Comparison of ENCODE assay signal across 15 mouse cellular contexts in genomic region chr16:56852841-56853587, GRCm38 (mm10). TPM values are rescaled to one million over a fixed set of nuclear protein-coding genes. Genes with fewer than 3 reads are reported as not detected.
DNase-seq lines count a peak whose midpoint lies in the region; ATAC-seq and TF ChIP-seq lines count a peak whose summit lies in the region.
"Had no signal": no experiment of that assay in that cellular context is flagged by ENCODE, and none has a peak within 500 bp of the region (broad histone marks: within the 10 kb centered on the region; RNA-seq: fewer than 3 reads in every experiment).

No protein-coding gene starts in this region.

- H3K36me3 ChIP-seq in heart, embryonic 11.5 days (ENCODE audit: control insufficient read depth, insufficient read depth, low read length), result no peaks in the 10 kb centered on the region
- no peaks in the 10 kb centered on the region for H3K36me3 ChIP-seq in embryonic facial prominence, embryonic 14.5 days (ENCODE audit: control insufficient read depth, insufficient read depth, low read length)
- no peaks in the 10 kb centered on the region for H3K36me3 ChIP-seq in limb, embryonic 14.5 days (ENCODE audit: control insufficient read depth, insufficient read depth, low read length)

- no peak for TF ChIP-seq POLR2A in limb, embryonic 14.5 days (IDR thresholded peaks at IDR 0.05; ENCODE audit: borderline replicate concordance, extremely low read depth, insufficient read depth, insufficient read length)

- 62% methylated on average over 10 of the region's 10 CpGs for WGBS in heart, embryonic 11.5 days (ENCODE audit: insufficient replicate concordance)
- WGBS in embryonic facial prominence, embryonic 14.5 days, result 39% methylated on average over 10 of the region's 10 CpGs
- WGBS in limb, embryonic 14.5 days, result 36% methylated on average over 10 of the region's 10 CpGs

- no peak for ATAC-seq in heart, embryonic 11.5 days (replicated peaks; ENCODE audit: insufficient number of reproducible peaks, low FRiP score, low TSS enrichment)
- peak; percentile 62 for ATAC-seq in embryonic facial prominence, embryonic 14.5 days (ENCODE audit: low read depth)
- ATAC-seq in limb, embryonic 14.5 days (ENCODE audit: low FRiP score, low read depth), result peak; percentile 79
- no peak for ATAC-seq in erythroblast, adult 5-6 weeks (replicated peaks; ENCODE audit: low FRiP score, poor library complexity, severe bottlenecking)

- H3K27ac ChIP-seq in heart, embryonic 11.5 days (ENCODE audit: low read depth, low read length), result no peak overlapping the region
- H3K27ac ChIP-seq in embryonic facial prominence, embryonic 14.5 days (replicated peaks; ENCODE audit: low read depth, low read length), result no peak overlapping the region
- peak overlapping the region; percentile 3; the same call in 1 of the 2 replicates for H3K27ac ChIP-seq in limb, embryonic 14.5 days (replicated peaks; ENCODE audit: low read depth, low read length)

- no peaks in the 10 kb centered on the region for H3K27me3 ChIP-seq in heart, embryonic 11.5 days (ENCODE audit: control insufficient read depth, insufficient read depth, low read length)
- H3K27me3 ChIP-seq in embryonic facial prominence, embryonic 14.5 days (replicated peaks; ENCODE audit: control insufficient read depth, insufficient read depth, low read length), result no peaks in the 10 kb centered on the region
- no peaks in the 10 kb centered on the region for H3K27me3 ChIP-seq in limb, embryonic 14.5 days (ENCODE audit: control insufficient read depth, insufficient read depth, low read length)
- H3K27me3 ChIP-seq: CH12.LX had no signal

- no peaks in the 10 kb centered on the region for H3K4me1 ChIP-seq in heart, embryonic 11.5 days (ENCODE audit: control insufficient read depth, insufficient read depth, low read length)
- peaks cover 12% of the 10 kb centered on the region; the same call in 1 of the 2 replicates for H3K4me1 ChIP-seq in embryonic facial prominence, embryonic 14.5 days (ENCODE audit: control insufficient read depth, insufficient read depth, low read length)
- peaks cover 7% of the 10 kb centered on the region; the same call in 1 of the 2 replicates for H3K4me1 ChIP-seq in limb, embryonic 14.5 days (ENCODE audit: control insufficient read depth, insufficient read depth, low read length)

- no peak overlapping the region for H3K9ac ChIP-seq in heart, embryonic 11.5 days (ENCODE audit: low read depth, low read length)
- H3K9ac ChIP-seq in embryonic facial prominence, embryonic 14.5 days (ENCODE audit: low read depth, low read length), result no peak overlapping the region
- H3K9ac ChIP-seq in limb, embryonic 14.5 days (ENCODE audit: low read depth, low read length, severe bottlenecking), result no peak overlapping the region

- no peaks in the 10 kb centered on the region for H3K9me3 ChIP-seq in heart, embryonic 11.5 days (replicated peaks; ENCODE audit: control insufficient read depth, low read length)
- H3K9me3 ChIP-seq in embryonic facial prominence, embryonic 14.5 days (ENCODE audit: control insufficient read depth, low read length), result no peaks in the 10 kb centered on the region
- H3K9me3 ChIP-seq in limb, embryonic 14.5 days (ENCODE audit: control insufficient read depth, low read length), result no peaks in the 10 kb centered on the region

- no peak overlapping the region for H3K4me3 ChIP-seq in heart, embryonic 11.5 days (ENCODE audit: low read depth, low read length)
- H3K4me3 ChIP-seq in embryonic facial prominence, embryonic 14.5 days (ENCODE audit: low read depth, low read length), result no peak overlapping the region
- no peak overlapping the region for H3K4me3 ChIP-seq in limb, embryonic 14.5 days (replicated peaks; ENCODE audit: low read length)

- H3K4me2 ChIP-seq in heart, embryonic 11.5 days, result no peak overlapping the region
- H3K4me2 ChIP-seq in embryonic facial prominence, embryonic 14.5 days (ENCODE audit: low read depth, low read length), result 0 out of 2 replicates have a peak overlapping the region, but pooled peaks have one; percentile 1
- H3K4me2 ChIP-seq in limb, embryonic 14.5 days (replicated peaks; ENCODE audit: low read depth, low read length, severe bottlenecking), result no peak overlapping the region
- H3K4me2 ChIP-seq: liver, embryonic 11.5 days; midbrain, embryonic 11.5 days had no signal

- DNase-seq in heart, adult 8-10 months (ENCODE audit: low spot score), result peak; percentile 23
- DNase-seq in 3134 (ENCODE audit: extremely low read depth, insufficient read length, low spot score), result peak; percentile 9
- DNase-seq in embryonic facial prominence, embryonic 14.5 days (ENCODE audit: low spot score), result peak; percentile 89
- DNase-seq in limb, embryonic 14.5 days (ENCODE audit: low spot score), result peak; percentile 83
- DNase-seq in layer of hippocampus, postnatal 14 days (ENCODE audit: low spot score in 2 of 2), result no peak
- DNase-seq in cerebellum, adult 11-12 months, result no peak
- DNase-seq: layer of hippocampus, adult 9-11 months; right cerebral cortex, postnatal 14 days had no signal

RNA-seq across cellular contexts. Expression of gene Tmem45a, which starts 33.0 kb away (rescaled TPM):
- 1 to 10 TPM; 1.1 to 3.4 (median 2.4) TPM for total RNA-seq in heart, adult 8-10 months (2022)
- polyA plus RNA-seq in heart, embryonic 11.5 days (2014; fragmentation: Nextera tagmentation; extraction: Ambion mirVana), result 7.5 and 8.3 TPM in 2 replicates
- polyA plus RNA-seq in embryonic facial prominence, embryonic 14.5 days (2014; fragmentation: Nextera tagmentation; extraction: Ambion mirVana), result 71.5 and 84.1 TPM in 2 replicates
- 36.4 and 40.5 TPM in 2 replicates for polyA plus RNA-seq in limb, embryonic 14.5 days (2012; rRNA removed)
- 80.3 and 99.4 TPM in 2 replicates for polyA plus RNA-seq in limb, embryonic 14.5 days (2014; fragmentation: Nextera tagmentation; extraction: Ambion mirVana)
- not detected in 2 replicates for total RNA-seq in erythroblast, adult 5-6 weeks (2015; ENCODE audit: low replicate concordance)
- total RNA-seq in erythroblast, adult 5-6 weeks (2017; ENCODE audit: low replicate concordance), result 0.34 TPM in 1 of 2 replicates, not detected in the other
- total RNA-seq in layer of hippocampus, postnatal 14 days (2021), result 1 to 10 TPM; 2.2 to 3.6 TPM
- total RNA-seq: hematopoietic stem cell, adult 5-6 weeks had no signal

RNA-seq across cellular contexts. Expression of gene Adgrg7, which starts 57.4 kb away (rescaled TPM):
- under 1 TPM in 1 of 4 experiments, not detected in 3; 0.08 TPM for total RNA-seq in heart, adult 8-10 months (2022)
- not detected in 2 replicates for polyA plus RNA-seq in heart, embryonic 11.5 days (2014; fragmentation: Nextera tagmentation; extraction: Ambion mirVana)
- not detected in 2 replicates for polyA plus RNA-seq in embryonic facial prominence, embryonic 14.5 days (2014; fragmentation: Nextera tagmentation; extraction: Ambion mirVana)
- polyA plus RNA-seq in limb, embryonic 14.5 days (2012; rRNA removed), result 0.03 and 0.09 TPM in 2 replicates
- not detected in 2 replicates for polyA plus RNA-seq in limb, embryonic 14.5 days (2014; fragmentation: Nextera tagmentation; extraction: Ambion mirVana)
- 4.2 and 6.9 TPM in 2 replicates for total RNA-seq in erythroblast, adult 5-6 weeks (2015; ENCODE audit: low replicate concordance)
- 0.70 and 2.6 TPM in 2 replicates for total RNA-seq in erythroblast, adult 5-6 weeks (2017; ENCODE audit: low replicate concordance)
- total RNA-seq in layer of hippocampus, postnatal 14 days (2021), result not detected
- polyA plus RNA-seq: liver, embryonic 11.5 days; midbrain, embryonic 11.5 days; neural tube, embryonic 14.5 days had no signal

Comparison
In these comparisons a context has a peak if more than half of its experiments do, and no peak if none do; other contexts are left out.
1. DNase-seq: peak in heart, adult 8-10 months (single experiment), 3134 (single experiment), embryonic facial prominence, embryonic 14.5 days (single experiment) and limb, embryonic 14.5 days (single experiment); none in layer of hippocampus, postnatal 14 days (0 of 2) and cerebellum, adult 11-12 months (single experiment).
2. ATAC-seq: peak in embryonic facial prominence, embryonic 14.5 days (single experiment) and limb, embryonic 14.5 days (single experiment); none in heart, embryonic 11.5 days (single experiment) and erythroblast, adult 5-6 weeks (single experiment).